Mouse (Mus musculus): Measurements from ENCODE around the gene Ncln.

DNA sequence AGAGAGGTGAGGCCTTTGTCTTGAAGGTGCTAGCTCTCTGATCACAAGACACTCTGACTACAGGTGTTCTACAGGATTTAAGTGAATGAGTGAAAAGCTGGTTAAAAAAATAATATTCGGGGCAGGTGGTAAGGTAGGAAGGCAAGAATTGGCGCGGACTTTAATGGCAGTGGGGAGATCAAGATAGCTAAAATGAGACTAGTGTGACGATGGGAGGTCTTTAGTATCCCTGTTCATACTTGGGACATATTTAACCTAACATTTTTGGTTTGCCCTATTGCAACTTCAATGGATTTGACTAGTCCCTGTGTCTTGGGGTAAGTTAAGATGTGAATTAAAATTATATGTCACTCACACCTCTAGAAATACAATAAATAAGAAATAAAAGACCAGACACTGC is 777 bp upstream of the Ncln start:
- TF ChIP-seq CTCF (IDR thresholded peaks at IDR 0.05; ENCODE audit: low read depth, low read length) (no peak), POLR2A (IDR thresholded peaks at IDR 0.05; ENCODE audit: insufficient read depth, low read length) (no peak)
